Comparison of ENCODE assay signal across 10 mouse cellular contexts in the genomic region with DNA sequence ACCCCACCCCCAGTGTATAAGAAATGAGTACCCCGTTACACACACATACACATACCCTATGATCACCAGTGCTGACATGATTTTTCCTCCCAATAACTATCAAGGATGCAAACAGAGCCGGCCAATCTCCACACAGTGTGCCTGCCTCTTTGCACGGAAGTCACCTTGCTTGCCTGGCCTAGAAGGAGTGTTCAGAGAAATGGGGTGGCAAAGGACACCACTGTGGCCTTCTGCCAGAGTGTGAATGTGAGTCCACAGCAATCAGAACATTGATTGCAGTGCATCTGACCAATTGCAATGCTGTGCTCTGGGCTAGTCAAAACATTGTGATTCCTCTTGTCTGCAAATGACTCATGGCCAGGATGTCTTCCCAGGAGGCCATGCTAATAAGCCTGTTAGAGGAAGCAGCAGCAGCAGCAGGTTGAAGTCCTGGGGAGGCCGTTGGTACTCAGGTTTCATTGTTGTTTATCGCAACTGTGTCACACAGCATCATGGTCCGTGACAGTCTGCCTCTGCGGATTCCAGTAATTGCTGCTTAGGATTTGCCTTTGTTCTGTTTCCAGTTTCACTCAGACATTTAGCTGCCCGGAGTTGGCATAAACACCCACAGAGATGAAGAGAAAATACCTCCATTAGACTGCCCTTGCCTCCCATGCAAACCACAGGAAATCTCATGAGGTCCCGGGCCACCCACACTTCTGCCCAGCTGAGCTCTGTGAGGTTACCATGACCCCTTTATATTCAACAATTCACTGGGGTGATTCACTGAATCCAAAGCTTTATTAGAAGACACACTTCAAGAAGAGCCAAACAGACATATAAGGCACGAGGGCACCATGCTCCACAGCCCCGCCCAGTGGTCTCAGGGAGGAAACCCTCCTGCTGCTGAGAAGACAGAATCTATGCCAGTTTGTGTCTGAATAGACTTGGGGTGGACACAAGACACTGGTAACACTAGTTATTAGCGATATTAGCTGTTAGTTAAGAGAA. TPM values are rescaled to one million over a fixed set of nuclear protein-coding genes. Genes with fewer than 3 reads are reported as not detected.
DNase-seq lines count a peak whose midpoint lies in the region; ATAC-seq and TF ChIP-seq lines count a peak whose summit lies in the region.
"Had no signal": no experiment of that assay in that cellular context is flagged by ENCODE, and none has a peak within 500 bp of the region (broad histone marks: within the 10 kb centered on the region; RNA-seq: fewer than 3 reads in every experiment).

No protein-coding gene starts in this region.

- no peak overlapping the region for H3K4me2 ChIP-seq in hindbrain, embryonic 12.5 days (replicated peaks)
- H3K4me2 ChIP-seq in neural tube, embryonic 12.5 days (replicated peaks) = no peak overlapping the region
- H3K4me2 ChIP-seq: limb, embryonic 13.5 days; stomach, embryonic 15.5 days had no signal

- no peak for DNase-seq in left cerebral cortex, adult 2 months (ENCODE audit: extremely low spot score in 1 of 2, low spot score in 2 of 2)
- no peak for DNase-seq in left cerebral cortex, postnatal 36 days (ENCODE audit: low spot score in 2 of 2)
- peak; percentile 61 for DNase-seq in T-cell, adult 2 months (ENCODE audit: low spot score)
- no peak for DNase-seq in kidney, adult 9 months
- no peak for DNase-seq in frontal cortex, postnatal 14 days (ENCODE audit: low spot score in 2 of 2)
- no peak for DNase-seq in heart, adult 8-10 months (ENCODE audit: low spot score)

- H3K9me3 ChIP-seq in hindbrain, embryonic 12.5 days (replicated peaks) = no peaks in the 10 kb centered on the region
- no peaks in the 10 kb centered on the region for H3K9me3 ChIP-seq in neural tube, embryonic 12.5 days
- H3K9me3 ChIP-seq: limb, embryonic 13.5 days; stomach, embryonic 15.5 days had no signal

- no peaks in the 10 kb centered on the region for H3K36me3 ChIP-seq in hindbrain, embryonic 12.5 days
- no peaks in the 10 kb centered on the region for H3K36me3 ChIP-seq in neural tube, embryonic 12.5 days
- H3K36me3 ChIP-seq: limb, embryonic 13.5 days; stomach, embryonic 15.5 days had no signal

- H3K9ac ChIP-seq in hindbrain, embryonic 12.5 days = no peak overlapping the region
- H3K9ac ChIP-seq in neural tube, embryonic 12.5 days = no peak overlapping the region
- H3K9ac ChIP-seq: limb, embryonic 13.5 days; stomach, embryonic 15.5 days had no signal

- TF ChIP-seq CTCF in left cerebral cortex, adult 2 months (IDR thresholded peaks at IDR 0.05) = peak; percentile 11

- intact Hi-C loops in left cerebral cortex, adult 2 months (cut with DNase I) = no loop called here
- intact Hi-C loops in left cerebral cortex, postnatal 36 days (cut with DNase I) = no loop called here

- no peaks in the 10 kb centered on the region for H3K27me3 ChIP-seq in hindbrain, embryonic 12.5 days
- no peaks in the 10 kb centered on the region for H3K27me3 ChIP-seq in neural tube, embryonic 12.5 days (replicated peaks)
- H3K27me3 ChIP-seq: stomach, embryonic 15.5 days had no signal

- no peak overlapping the region for H3K4me3 ChIP-seq in left cerebral cortex, adult 2 months
- no peak overlapping the region for H3K4me3 ChIP-seq in hindbrain, embryonic 12.5 days
- no peak overlapping the region for H3K4me3 ChIP-seq in neural tube, embryonic 12.5 days
- H3K4me3 ChIP-seq: limb, embryonic 13.5 days; stomach, embryonic 15.5 days had no signal

- peaks cover 25% of the 10 kb centered on the region for H3K4me1 ChIP-seq in hindbrain, embryonic 12.5 days
- peaks cover 24% of the 10 kb centered on the region for H3K4me1 ChIP-seq in neural tube, embryonic 12.5 days

- peak; percentile 20; the same call in 1 of the 2 replicates for ATAC-seq in hindbrain, embryonic 12.5 days (ENCODE audit: low FRiP score)
- ATAC-seq in neural tube, embryonic 12.5 days (ENCODE audit: low FRiP score, low read depth) = 0 out of 2 replicates have a peak, but pooled peaks have one; percentile 8

- no peak overlapping the region for H3K27ac ChIP-seq in left cerebral cortex, adult 2 months
- 0 out of 2 replicates have a peak overlapping the region, but pooled peaks have one; percentile 26 for H3K27ac ChIP-seq in hindbrain, embryonic 12.5 days
- H3K27ac ChIP-seq in neural tube, embryonic 12.5 days = no peak overlapping the region
- H3K27ac ChIP-seq: limb, embryonic 13.5 days; stomach, embryonic 15.5 days had no signal

- WGBS in hindbrain, embryonic 12.5 days = 45% methylated on average over 12 of the region's 12 CpGs
- WGBS in neural tube, embryonic 12.5 days = 45% methylated on average over 12 of the region's 12 CpGs

RNA-seq across cellular contexts. Expression of a gene that starts 18.8 kb away (rescaled TPM):
- 10 to 100 TPM; 32.7 to 37.5 TPM for total RNA-seq in left cerebral cortex, adult 2 months (2021)
- total RNA-seq in left cerebral cortex, postnatal 36 days (2021) = 10 to 100 TPM; 33.4 to 34.7 TPM
- 13.4 and 15.8 TPM in 2 replicates for polyA plus RNA-seq in hindbrain, embryonic 12.5 days (2016; fragmentation: Nextera tagmentation; extraction: Ambion mirVana)
- polyA plus RNA-seq in neural tube, embryonic 12.5 days (2016; fragmentation: Nextera tagmentation; extraction: Ambion mirVana) = 8.6 and 10.9 TPM in 2 replicates
- 10 to 100 TPM; 15.3 to 24.9 (median 23.1) TPM for total RNA-seq in heart, adult 8-10 months (2022)
